In genomic region chr9:94839204-94839603, GRCm38 (mm10) we compare ENCODE assay signal across 14 mouse cellular contexts.
DNase-seq lines count a peak whose midpoint lies in the region; ATAC-seq lines count a peak whose summit lies in the region.
"Had no signal": no experiment of that assay in that cellular context is flagged by ENCODE, and none has a peak within 500 bp of the region (broad histone marks: within the 10 kb centered on the region; RNA-seq: fewer than 3 reads in every experiment).

No protein-coding gene starts in this region.

- no peaks in the 10 kb centered on the region for H3K27me3 ChIP-seq in hindbrain, embryonic 13.5 days
- H3K27me3 ChIP-seq in midbrain, embryonic 14.5 days (ENCODE audit: control insufficient read depth, insufficient read depth, low read length): no peaks in the 10 kb centered on the region
- H3K27me3 ChIP-seq: embryonic facial prominence, embryonic 13.5 days; limb, embryonic 13.5 days; megakaryocyte, embryonic 14.5 days; Patski had no signal

- 34% methylated on average over 11 of the region's 11 CpGs for WGBS in hindbrain, embryonic 13.5 days
- 24% methylated on average over 11 of the region's 11 CpGs for WGBS in midbrain, embryonic 14.5 days

- peak; percentile 9 to 24 for DNase-seq in frontal cortex, postnatal 10 days (ENCODE audit: low spot score in 2 of 2)
- DNase-seq in frontal cortex, postnatal 36 days (ENCODE audit: low spot score in 2 of 2): no peak
- DNase-seq in brain, adult 2 months (ENCODE audit: low read depth, low spot score): peak; percentile 45
- DNase-seq in midbrain, embryonic 14.5 days: peak; percentile 73
- DNase-seq in heart, postnatal 4 days: no peak
- DNase-seq in adrenal gland, postnatal 36 days: no peak
- DNase-seq: cerebellum, postnatal 25 days; lung, adult 2 months had no signal

- peaks cover 11% of the 10 kb centered on the region for H3K4me1 ChIP-seq in hindbrain, embryonic 13.5 days (replicated peaks)
- H3K4me1 ChIP-seq in midbrain, embryonic 14.5 days (ENCODE audit: control insufficient read depth, insufficient read depth, low read length): peaks cover 15% of the 10 kb centered on the region
- H3K4me1 ChIP-seq: embryonic facial prominence, embryonic 13.5 days had no signal

- no peak overlapping the region for H3K9ac ChIP-seq in hindbrain, embryonic 13.5 days
- no peak overlapping the region for H3K9ac ChIP-seq in midbrain, embryonic 14.5 days (replicated peaks; ENCODE audit: low read length)
- H3K9ac ChIP-seq: embryonic facial prominence, embryonic 13.5 days; limb, embryonic 13.5 days had no signal

- no peak overlapping the region for H3K4me3 ChIP-seq in hindbrain, embryonic 13.5 days
- H3K4me3 ChIP-seq in midbrain, embryonic 14.5 days (replicated peaks; ENCODE audit: low read depth, low read length): no peak overlapping the region
- H3K4me3 ChIP-seq: embryonic facial prominence, embryonic 13.5 days; limb, embryonic 13.5 days; megakaryocyte, embryonic 14.5 days had no signal

- H3K9me3 ChIP-seq in hindbrain, embryonic 13.5 days: no peaks in the 10 kb centered on the region
- H3K9me3 ChIP-seq in midbrain, embryonic 14.5 days (ENCODE audit: control insufficient read depth, low read length): no peaks in the 10 kb centered on the region
- H3K9me3 ChIP-seq: embryonic facial prominence, embryonic 13.5 days; limb, embryonic 13.5 days; megakaryocyte, embryonic 14.5 days had no signal

- peak; percentile 52 for ATAC-seq in hindbrain, embryonic 13.5 days (ENCODE audit: low FRiP score)
- peak; percentile 36; the same call in 1 of the 2 replicates for ATAC-seq in midbrain, embryonic 14.5 days (ENCODE audit: low FRiP score, low TSS enrichment)
- no peak for ATAC-seq in megakaryocyte-erythroid progenitor cell, adult 5-6 weeks (replicated peaks; ENCODE audit: low FRiP score, low TSS enrichment, poor library complexity, severe bottlenecking)
- ATAC-seq: Patski had no signal

- H3K4me2 ChIP-seq in hindbrain, embryonic 13.5 days: peak overlapping the region; percentile 29; the same call in 1 of the 2 replicates
- peak overlapping the region; percentile 33; the same call in 1 of the 2 replicates for H3K4me2 ChIP-seq in midbrain, embryonic 14.5 days (ENCODE audit: low read length)
- H3K4me2 ChIP-seq: embryonic facial prominence, embryonic 13.5 days; limb, embryonic 13.5 days had no signal

- peak overlapping the region; percentile 42; the same call in 1 of the 2 replicates for H3K27ac ChIP-seq in hindbrain, embryonic 13.5 days
- H3K27ac ChIP-seq in midbrain, embryonic 14.5 days (replicated peaks; ENCODE audit: low read depth, low read length): no peak overlapping the region
- H3K27ac ChIP-seq: embryonic facial prominence, embryonic 13.5 days; limb, embryonic 13.5 days had no signal

- no peaks in the 10 kb centered on the region for H3K36me3 ChIP-seq in hindbrain, embryonic 13.5 days
- no peaks in the 10 kb centered on the region for H3K36me3 ChIP-seq in midbrain, embryonic 14.5 days (ENCODE audit: control insufficient read depth, insufficient read depth, low read length)
- H3K36me3 ChIP-seq: embryonic facial prominence, embryonic 13.5 days; limb, embryonic 13.5 days had no signal

Comparison
In these comparisons a context has a peak if more than half of its experiments do, and no peak if none do; other contexts are left out.
1. DNase-seq: peak in frontal cortex, postnatal 10 days (2 of 2), brain, adult 2 months (single experiment) and midbrain, embryonic 14.5 days (single experiment); none in frontal cortex, postnatal 36 days (0 of 2), heart, postnatal 4 days (single experiment) and adrenal gland, postnatal 36 days (0 of 2).